Mouse (Mus musculus) kidney, adult 8-10 months (tissue): ENCODE measurements around the gene Tnfrsf8.
"Not testable (repeated sequence)": the region's sequence is repeated elsewhere in the genome, so short reads cannot be mapped to it uniquely, and the experiment has no call there.

Source experiments
- DNase-seq, 2 experiments: peaks; one replicate each; pipeline ENCODE4 v3.0.0; 2022

Gene Tnfrsf8

DNA sequence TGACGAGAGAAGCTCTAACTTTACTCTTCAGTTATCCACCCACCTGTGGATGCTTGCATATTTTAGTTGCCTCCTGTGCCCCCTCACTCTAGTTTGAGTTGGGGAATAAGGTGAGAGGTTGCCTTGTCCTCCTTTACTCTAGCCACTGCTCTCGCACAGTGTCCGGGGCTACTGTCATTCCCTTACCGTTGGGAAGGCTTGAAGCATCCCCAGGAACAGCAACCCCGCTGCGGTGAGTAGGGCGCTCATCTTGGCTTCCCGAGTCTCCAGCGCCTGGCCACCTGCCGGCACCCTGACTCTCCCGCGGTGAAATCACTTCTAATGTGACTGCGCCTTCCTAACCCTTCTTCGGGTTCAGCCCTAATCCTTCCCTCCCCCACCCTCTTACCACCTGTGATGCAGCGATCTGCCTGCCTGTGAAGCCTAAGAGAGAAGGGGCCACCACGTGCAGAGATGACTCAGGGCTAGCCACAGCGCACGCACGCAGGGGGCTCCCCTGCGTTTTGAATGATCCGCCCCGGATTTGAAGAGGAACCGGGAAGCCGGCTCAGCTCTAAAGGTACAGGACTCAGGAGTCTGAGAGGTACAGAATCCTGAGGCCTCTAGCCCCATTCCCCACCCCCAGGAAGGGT is at the start of gene Tnfrsf8:
Tnfrsf8 (minus strand) TSS at position 329 of the 632 bp plus-strand sequence.
- DNase-seq = no peak

GRCm38 (mm10) chr4:145361635-145362034 is 46.7 kb upstream of the Tnfrsf8 start:
- not testable (repeated sequence) for DNase-seq

DNA sequence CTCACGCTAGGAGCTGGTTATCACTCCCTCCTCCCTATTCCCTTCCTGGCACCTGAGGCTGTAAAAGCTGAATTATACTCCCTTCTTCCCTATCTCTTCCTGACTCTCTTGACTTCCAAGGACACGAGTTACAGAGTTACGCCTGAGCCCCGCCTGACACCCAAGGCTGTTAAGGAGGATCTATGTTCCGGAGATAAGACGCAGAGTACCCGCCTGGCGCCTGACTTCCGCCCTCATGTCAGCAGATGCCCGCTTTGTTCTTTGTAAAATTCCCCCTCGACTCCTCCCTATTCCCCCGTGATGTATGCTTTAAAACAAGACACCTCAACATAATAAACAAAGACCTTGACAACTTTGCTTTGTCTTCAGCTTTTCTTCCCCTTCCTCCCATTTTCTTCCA is 46.1 kb upstream of the Tnfrsf8 start:
- DNase-seq = no peak

DNA sequence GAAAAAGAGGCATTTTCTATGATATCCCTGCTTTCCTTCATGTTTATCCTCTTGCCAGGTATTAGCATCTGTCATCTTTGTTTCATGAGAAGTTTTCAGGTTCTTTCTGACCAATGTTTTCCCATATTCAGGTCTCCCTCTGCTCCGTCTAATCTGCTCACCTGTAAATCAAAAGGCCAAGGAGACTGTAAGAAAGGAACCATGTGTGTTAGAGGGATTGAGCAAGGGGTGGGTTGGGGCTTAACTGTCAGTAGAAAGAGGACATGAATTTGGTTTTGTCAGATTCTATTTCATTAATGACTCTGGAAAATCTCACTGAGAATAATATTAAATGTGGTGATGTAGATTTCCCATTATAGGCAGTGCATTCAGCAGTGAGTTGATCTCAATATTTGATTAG is 45.6 kb upstream of the Tnfrsf8 start:
- no peak for DNase-seq

DNA sequence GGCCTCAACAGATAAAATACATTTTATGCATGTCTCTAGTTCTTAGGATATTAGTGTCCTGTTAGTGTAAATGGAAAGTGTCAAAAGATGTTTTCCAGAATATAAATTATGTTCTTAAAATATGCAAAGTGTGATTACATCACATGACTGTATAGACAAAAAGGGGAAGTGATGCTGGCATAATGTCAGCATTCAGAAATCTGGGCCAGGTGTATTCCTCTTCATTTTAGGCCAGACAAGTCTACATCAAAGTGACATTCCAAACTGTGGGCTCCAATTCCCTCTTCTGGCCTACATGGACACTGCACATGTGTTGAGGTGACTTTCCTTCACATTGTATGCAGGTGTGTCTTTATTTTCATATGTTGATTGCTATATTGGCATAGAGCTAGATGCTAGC is 41.3 kb upstream of the Tnfrsf8 start:
- DNase-seq = no peak

DNA sequence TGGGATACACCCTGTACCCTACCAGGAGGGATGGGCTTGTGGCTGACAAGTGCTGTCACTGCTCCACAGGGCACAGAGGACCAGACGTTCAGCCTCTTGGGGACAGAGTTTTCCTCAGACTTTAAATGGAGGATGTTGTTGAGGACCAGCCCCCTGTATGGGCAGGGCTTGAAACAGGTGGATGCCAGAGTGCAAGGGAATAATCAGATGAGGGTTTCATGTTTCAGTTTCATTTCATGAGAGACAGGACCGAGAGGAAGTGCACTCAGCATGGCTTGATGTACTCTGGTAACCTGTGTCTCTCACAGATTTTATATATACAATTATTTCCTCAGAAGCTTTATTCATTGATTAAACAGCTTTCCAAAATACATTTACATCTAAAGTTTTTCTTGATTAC is 38.9 kb upstream of the Tnfrsf8 start:
- no peak for DNase-seq

- DNase-seq = no peak
Observed at GRCm38 (mm10) chr4:145344948-145345347, 30.0 kb upstream of the Tnfrsf8 start.

DNA sequence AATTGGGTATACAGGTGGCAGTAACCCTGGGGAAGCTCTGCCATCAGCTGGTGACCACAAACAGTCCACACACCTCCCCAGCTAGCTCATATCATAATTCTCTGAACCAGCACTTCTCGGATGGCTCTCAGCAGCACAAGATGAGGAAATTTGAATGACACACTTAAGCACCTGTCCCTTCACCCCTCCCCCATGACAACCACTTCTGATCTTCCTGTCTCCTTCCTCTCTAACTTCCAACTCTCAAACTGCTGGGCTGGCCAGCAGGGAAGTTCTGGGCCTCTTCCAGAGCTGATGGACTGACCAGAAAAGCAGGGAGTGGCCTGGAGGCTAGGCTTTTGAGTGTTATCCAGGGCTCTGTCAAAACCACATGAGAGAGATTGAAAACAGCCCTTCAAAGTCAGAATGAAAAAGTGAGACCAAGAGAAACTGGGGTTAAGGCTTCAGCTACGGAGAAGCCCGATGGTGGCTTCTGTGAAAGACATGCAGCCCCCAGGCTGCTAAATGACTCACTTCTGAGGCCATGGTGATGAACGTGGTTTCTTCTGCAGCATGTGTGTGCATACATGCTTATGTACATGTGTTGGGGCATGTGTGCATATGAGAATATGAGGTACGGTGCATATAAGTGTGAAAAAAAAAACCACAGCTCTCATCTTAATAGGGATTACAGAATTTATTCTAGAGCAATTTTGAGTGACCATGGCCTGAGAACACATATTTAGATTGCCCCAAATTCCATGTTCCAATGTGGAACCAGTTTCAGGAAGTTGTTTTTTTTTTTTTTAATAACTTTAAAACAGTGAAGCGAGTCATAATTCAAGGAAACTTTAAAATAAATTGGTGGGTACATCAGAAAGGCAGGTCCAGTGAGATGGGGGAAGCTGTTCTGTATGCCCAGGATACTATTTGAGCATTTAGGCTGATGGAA is 27.2 kb upstream of the Tnfrsf8 start:
- no peak for DNase-seq

DNA sequence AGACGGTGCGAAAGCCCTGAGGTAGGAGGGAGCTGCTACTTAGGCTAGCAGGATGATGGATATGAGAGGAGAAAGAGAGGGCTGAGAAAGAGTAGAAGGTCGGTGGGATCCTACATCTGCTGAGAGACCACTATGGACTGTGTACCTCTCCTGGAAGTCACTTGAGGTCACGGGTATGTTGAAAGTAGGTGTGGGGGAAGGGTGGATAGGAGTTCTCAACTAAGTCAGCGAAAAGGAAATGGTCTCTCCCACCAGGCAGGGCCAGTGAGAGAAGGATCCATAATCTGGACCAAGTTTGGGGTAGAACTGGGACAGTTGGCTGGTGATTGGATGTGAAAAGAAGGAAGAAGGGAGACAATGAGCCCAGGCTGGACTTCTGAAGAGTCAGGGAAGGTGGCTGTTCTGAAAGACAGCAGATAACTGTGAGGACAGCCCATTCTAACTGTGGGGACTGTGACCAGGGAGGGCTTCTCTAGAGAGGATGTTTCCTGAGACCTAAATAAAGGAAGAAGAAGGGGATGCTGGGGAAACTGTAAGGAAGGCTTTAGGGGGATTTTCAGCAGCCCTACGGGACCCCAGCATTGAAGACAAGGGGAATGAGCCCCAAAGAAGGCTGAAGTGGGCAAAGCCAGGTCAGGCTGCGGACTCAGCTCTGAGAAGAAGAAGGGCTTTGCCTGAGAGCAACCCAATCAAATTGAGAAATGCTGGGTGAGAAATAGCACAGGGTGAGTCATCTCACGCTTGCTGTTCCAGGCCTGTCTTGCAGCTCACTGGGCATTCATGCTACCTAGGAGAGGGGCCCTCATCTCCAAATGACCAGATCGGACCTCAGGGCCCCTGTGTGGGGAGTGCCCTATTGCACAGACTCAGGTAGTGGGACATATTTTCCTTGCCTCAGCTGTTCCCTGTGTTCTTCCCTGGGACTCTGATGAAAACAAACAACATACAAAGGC is 23.2 kb upstream of the Tnfrsf8 start:
- DNase-seq = no peak

DNA sequence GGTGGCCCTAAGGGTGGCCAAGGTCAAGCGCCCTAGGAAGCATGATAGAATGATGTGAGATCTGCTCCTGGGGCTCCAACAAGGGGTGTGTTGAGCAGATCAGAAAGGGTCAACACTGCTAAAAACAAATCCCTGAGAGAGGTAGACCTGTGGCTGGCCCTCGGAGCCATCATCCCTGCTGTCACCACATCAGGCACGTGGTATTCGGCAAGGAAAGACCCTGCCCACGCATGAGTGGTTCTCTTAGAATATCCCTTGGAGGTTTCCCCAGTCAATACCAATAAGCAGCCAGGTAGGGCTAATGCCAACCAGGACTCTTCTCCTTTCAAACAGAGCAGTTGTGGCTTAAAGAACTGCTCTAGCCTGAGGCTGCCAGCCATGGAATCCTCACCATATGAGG is 21.6 kb upstream of the Tnfrsf8 start:
- no peak for DNase-seq

- DNase-seq = no peak
Observed at GRCm38 (mm10) chr4:145336019-145336418, 21.1 kb upstream of the Tnfrsf8 start.

GRCm38 (mm10) chr4:145323631-145324030 is 8.7 kb upstream of the Tnfrsf8 start:
- DNase-seq = no peak

- DNase-seq = no peak
Observed at GRCm38 (mm10) chr4:145322995-145323627, 8.1 kb upstream of the Tnfrsf8 start.

- no peak for DNase-seq
Observed at GRCm38 (mm10) chr4:145322211-145322610, 7.2 kb upstream of the Tnfrsf8 start.

DNA sequence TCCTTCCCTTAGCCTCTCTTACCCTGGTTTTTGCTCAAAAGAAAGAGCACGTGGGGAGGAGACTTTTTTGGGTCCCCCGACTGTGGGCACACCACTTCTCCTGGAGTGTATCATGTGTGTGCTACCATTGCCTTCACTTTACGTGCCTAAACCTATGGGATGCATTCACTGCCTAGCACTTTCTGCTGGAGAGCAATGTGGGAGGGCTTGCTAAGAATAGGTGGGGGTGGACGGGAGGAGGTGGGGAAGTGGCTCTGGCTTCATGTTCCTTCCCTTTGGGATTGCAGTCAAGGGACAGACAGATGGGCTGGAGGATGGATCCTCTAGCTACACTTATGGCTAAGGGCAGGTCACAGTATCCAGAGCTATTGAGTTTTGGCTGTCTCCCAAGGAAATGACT is 5.7 kb upstream of the Tnfrsf8 start:
- no peak for DNase-seq

GRCm38 (mm10) chr4:145319274-145320226 is 4.6 kb upstream of the Tnfrsf8 start:
- DNase-seq = peak in 1 of 2 experiments; percentile 4

DNA sequence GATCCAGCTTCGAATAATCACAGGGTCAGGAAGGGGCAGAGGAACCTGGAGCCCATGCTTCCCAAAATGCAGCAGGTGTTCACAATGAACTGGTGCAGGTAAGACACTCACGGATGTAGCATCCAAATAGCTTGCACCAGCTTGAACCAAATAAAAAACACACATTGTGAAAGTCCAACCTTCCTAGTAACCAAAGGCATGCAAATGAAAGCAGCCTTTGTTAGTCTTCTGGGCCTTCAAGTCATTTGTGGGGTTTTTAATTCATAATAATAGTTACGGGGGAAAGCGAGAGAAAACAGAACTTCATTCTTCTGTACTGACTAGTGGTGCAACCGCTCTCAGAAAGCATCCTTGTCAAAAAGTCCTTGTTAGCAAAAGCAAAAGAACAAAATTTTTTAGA is 1.7 kb upstream of the Tnfrsf8 start:
- DNase-seq = no peak

GRCm38 (mm10) chr4:145313966-145314365 is 998 bp downstream of the Tnfrsf8 start:
- no peak for DNase-seq

DNA sequence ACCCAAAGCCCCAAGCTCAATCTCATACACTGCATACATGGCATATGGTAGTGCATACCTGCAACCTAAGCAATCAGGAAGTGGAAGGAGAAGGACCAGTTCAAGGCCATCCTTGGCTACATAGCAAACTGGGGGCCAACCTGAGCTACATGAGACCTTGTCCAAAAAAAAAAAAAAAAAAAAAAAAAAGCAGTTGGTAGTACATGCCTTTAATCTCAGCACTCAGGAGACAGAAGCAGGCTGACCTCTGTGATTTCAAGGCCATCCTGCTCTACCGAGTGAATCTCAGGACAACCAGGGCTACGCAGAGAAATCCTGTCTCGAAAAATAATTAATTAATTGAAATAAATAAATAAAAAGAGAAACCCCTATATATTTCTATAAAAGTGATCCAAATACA is 1.7 kb downstream of the Tnfrsf8 start:
- DNase-seq = no peak

- DNase-seq = no peak
Observed at GRCm38 (mm10) chr4:145312530-145312929, 2.4 kb downstream of the Tnfrsf8 start.

DNA sequence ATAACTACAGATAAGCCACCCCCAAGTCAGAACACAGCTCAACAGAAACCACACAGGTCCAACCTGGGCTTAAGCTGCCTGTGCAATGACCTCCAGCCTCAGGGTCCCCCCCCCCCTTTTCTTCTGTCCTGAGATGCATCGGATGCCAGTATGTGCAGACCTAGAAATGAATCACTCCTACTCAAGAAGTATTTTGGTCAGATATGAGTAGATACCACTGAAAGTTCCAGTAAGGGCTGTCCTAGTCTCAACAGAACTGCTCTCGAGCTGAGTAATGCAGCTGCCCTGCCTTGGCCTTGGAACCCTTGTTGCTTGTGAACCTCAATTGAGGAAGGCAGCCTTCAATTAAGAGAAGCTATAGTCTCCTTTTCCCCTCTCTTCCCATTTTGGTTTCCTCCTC is 4.1 kb downstream of the Tnfrsf8 start:
- no peak for DNase-seq
